Mouse (Mus musculus) adrenal gland, postnatal 0 days (tissue): ENCODE results near the gene Tmem213. TPM values are rescaled to one million over a fixed set of nuclear protein-coding genes. Genes with fewer than 3 reads are reported as not detected.

Source experiments
- polyA plus RNA-seq: library from polyadenylated mRNA; unstranded; fragments of >200 nt; fragmentation: Nextera tagmentation; extraction: Ambion mirVana; gene quantifications from 2 replicates; pipeline ENCODE4 v1.2.1, GENCODE M21; 2015

Gene Tmem213
- polyA plus RNA-seq, result 0.68 and 0.91 TPM in 2 replicates

DNA sequence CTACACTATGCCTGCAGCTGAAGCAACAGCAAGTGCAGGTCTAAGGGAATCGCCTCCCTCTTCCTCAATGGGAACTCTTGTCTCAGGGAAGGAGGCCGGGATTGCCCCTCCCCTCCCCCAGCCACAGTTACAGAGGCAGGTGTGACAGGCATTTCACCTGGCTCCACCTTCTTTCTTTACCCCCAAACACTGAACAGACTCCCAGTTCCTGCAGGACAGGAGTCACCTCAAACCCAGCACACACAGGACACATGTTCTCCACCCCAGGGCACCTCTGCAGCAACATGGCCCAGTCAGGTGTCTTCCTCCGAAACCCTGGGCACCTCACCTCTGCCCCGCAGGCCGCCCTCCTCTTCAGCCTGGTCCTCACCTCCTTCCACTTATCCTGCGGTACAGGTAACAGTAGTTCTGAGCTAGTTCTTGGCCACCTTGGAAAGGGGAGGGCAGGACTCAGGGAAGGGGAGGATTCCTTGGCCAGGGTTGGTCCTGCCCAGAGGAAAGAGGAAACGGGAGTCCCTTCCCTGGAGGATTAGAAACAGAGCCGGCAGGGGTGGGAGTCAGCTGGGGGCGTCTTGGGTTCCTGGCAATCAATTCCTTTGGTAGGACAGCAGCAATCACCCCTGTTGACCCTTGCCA lies at the start of gene Tmem213:
Gene Tmem213, plus strand, starts transcription at position 96 of the 636 bp plus-strand sequence.

DNA sequence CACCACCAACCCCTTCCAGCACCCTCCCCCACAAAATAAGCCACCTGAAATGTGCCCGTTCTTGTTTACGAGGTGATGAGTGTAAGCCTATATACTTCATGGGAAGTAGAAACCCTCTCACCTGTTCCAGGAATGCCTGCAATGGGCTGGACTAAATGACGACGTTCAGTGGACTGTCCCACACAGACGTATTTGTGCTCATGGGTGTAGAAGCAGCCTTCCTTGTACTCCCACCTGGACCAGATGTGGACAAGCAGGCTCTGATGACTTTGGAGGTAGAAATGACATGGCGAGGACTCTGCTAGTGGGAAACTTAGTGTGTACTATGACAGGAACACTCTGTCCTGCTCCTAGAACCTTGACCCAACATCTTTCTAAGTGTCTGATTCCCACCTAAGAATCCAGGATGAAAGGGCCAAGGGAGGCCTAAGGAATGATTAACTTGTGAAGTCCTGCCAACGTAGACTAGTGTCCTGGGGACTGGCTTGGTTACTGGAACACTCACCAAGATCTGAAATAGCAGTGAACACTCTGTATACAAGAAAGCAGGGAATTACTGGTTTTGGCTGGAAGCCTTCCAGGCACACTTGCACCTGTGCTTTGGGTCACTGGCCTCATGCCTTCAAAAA lies 15.3 kb downstream of the Tmem213 start, which contains the start of gene Atp6v0a4:
Gene Atp6v0a4, minus strand, starts transcription at position 380 of the 629 bp plus-strand sequence.

Other genes with a start within 250 kb of the Tmem213 start
- 9.7 and 12.5 TPM in 2 replicates for gene Trim24, start 238.4 kb upstream of the Tmem213 start, polyA plus RNA-seq
- gene Svopl, start 62.3 kb upstream of the Tmem213 start, polyA plus RNA-seq, result 3.5 and 3.8 TPM in 2 replicates
- 0.59 and 2.0 TPM in 2 replicates for gene Atp6v0a4, start 15.3 kb downstream of the Tmem213 start, polyA plus RNA-seq
- 2.5 and 3.1 TPM in 2 replicates for gene D630045J12Rik, start 144.8 kb downstream of the Tmem213 start, polyA plus RNA-seq
- gene Zc3hav1l, start 190.0 kb downstream of the Tmem213 start, polyA plus RNA-seq, result 3.1 and 3.5 TPM in 2 replicates
- 13.2 and 26.2 TPM in 2 replicates for gene Zc3hav1, start 245.3 kb downstream of the Tmem213 start, polyA plus RNA-seq